Mouse (Mus musculus) left cerebral cortex, adult 6 months (tissue): ENCODE data around the gene Car6. TPM values are rescaled to one million over a fixed set of nuclear protein-coding genes. Genes with fewer than 3 reads are reported as not detected.

ENCODE experiments used
- long read RNA-seq, 2 experiments: library from polyadenylated mRNA; unstranded; transcript quantifications; one replicate each; pipeline ENCODE4 v2.0.0; 2019 to 2020
- polyA plus RNA-seq: library from polyadenylated mRNA; unstranded; fragments of <200 nt; fragmentation: Nextera tagmentation; gene quantifications from 2 replicates; pipeline ENCODE4 v1.2.3, GENCODE M21; 2021

The Car6 gene
- polyA plus RNA-seq: not detected in 2 replicates
- long read RNA-seq, experiment 1: 0 reads
- long read RNA-seq, experiment 2: 0 reads

DNA sequence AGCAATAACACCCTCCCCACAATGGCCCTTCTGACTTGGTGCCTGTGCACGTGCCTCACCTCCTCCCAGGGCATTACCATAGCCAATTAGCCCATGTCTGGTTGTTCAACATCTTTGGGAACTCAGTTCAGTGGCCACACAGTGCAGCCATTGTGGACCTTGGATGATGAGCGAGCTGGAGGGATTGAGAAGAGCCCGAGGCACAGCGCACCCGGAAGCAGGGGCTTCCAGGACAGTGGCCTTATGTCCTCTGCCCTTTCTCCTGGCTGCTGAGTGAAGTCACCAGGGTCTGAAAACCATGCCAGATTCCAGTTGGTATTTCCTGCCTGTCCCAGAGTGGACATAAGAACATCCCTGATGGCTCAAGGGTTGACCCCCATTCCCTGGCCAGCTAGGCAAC is at the start of gene Car6:
Gene Car6 (minus strand): TSS at position 101 of the 400 bp plus-strand sequence.

DNA sequence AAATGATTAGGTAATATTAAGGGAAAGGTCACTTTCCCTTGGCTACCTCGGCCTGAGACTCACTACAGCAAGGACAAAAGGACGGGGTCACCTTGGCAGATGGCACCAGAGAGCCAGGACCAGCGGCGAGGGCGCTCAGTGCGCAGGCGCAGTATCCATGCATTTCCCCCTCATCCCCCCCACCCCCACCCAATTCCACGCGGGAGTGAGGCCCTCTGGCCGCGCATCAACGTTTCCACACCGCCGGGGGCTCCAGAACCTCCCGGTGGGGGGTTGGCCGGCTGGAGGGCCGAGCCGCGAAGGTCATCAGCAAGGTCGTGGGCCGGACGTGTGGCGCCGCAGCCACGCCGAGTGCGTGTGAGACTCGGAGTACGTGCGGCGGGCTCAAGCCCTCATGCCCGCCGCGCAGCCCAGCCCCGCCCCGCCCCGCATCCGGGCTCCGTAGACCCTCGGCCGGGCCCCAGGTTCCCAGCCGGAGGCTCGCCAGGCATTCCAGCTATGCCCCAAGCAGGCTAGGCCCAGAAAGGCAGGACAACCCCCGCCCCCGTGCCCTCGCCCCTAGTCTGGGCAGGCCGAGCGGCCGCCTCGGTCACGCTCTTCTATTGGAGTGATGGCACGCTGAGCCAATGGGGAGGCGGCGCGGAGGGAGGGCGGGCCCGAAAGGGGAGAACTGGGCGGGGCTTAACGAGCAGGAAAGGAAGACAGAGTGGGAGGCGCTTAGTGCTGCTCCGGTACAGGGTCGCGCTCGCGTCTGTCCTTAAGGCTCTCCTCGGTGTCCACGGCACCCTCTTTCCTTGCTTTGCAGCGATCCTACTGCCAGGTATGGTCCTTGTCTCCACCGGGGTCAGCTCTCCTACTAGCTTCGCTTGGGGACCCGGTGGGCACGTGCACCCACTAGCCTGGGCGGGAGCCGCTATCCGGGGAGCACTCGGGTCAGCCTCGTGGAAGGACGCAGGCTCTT is 35.7 kb upstream of the Car6 start, which contains the start of gene Eno1:
Gene Eno1 (plus strand): TSS at position 201 of the 961 bp plus-strand sequence.

Other genes with a start within 250 kb of the Car6 start
- 10.6 and 11.2 TPM in 2 replicates for gene Spsb1, start 246.3 kb downstream of the Car6 start, polyA plus RNA-seq
- gene H6pd, start 192.3 kb downstream of the Car6 start, polyA plus RNA-seq: 1.2 and 2.7 TPM in 2 replicates
- gene Gpr157, start 114.0 kb downstream of the Car6 start, polyA plus RNA-seq: 0.29 and 0.43 TPM in 2 replicates
- 6.1 and 8.7 TPM in 2 replicates for gene Slc2a5, start 82.0 kb downstream of the Car6 start, polyA plus RNA-seq
- gene Slc2a7, start 52.4 kb downstream of the Car6 start, polyA plus RNA-seq: not detected in 2 replicates
- gene Eno1, start 35.4 kb upstream of the Car6 start, polyA plus RNA-seq: 853 and 1,023 TPM in 2 replicates
- 15.0 and 35.9 TPM in 2 replicates for gene Rere, start 80.3 kb upstream of the Car6 start, polyA plus RNA-seq